Mouse (Mus musculus): ENCODE results near the gene Pnpla1.

- TF ChIP-seq CTCF (IDR thresholded peaks at IDR 0.05; ENCODE audit: low read depth): no peak
- TF ChIP-seq EP300 (optimal IDR thresholded peaks at IDR 0.05): no peak
These were observed at the start of gene Pnpla1 for GRCm38 (mm10) chr17:28858205-28858604.

Measured in stomach, postnatal 0 days (tissue).